11 mouse cellular contexts compared by ENCODE assay signal in genomic region chr7:99159446-99159845, GRCm38 (mm10).
"Had no signal": no experiment of that assay in that cellular context is flagged by ENCODE, and none has a peak within 500 bp of the region (broad histone marks: within the 10 kb centered on the region; RNA-seq: fewer than 3 reads in every experiment).

No protein-coding gene starts in this region.

- H3K27me3 ChIP-seq: limb, embryonic 13.5 days; liver, embryonic 13.5 days; midbrain, embryonic 13.5 days had no signal

- H3K27ac ChIP-seq: kidney, postnatal 0 days; layer of hippocampus, adult 2 months; limb, embryonic 13.5 days; liver, embryonic 13.5 days; midbrain, embryonic 13.5 days had no signal

- H3K4me2 ChIP-seq: limb, embryonic 13.5 days; liver, embryonic 13.5 days; midbrain, embryonic 13.5 days had no signal

- DNase-seq: kidney, adult 9 months; kidney, postnatal 4 days; left cerebral cortex, postnatal 4 days; liver, embryonic 13.5 days; lung, adult 18-20 months; right cerebral cortex, postnatal 14 days; thymus, postnatal 36 days had no signal

- H3K9me3 ChIP-seq: limb, embryonic 13.5 days; liver, embryonic 13.5 days; midbrain, embryonic 13.5 days had no signal

- H3K4me3 ChIP-seq: layer of hippocampus, adult 2 months; limb, embryonic 13.5 days; liver, embryonic 13.5 days; midbrain, embryonic 13.5 days had no signal

- H3K36me3 ChIP-seq: limb, embryonic 13.5 days; midbrain, embryonic 13.5 days had no signal

- H3K9ac ChIP-seq: limb, embryonic 13.5 days; liver, embryonic 13.5 days; midbrain, embryonic 13.5 days had no signal

- ATAC-seq: midbrain, embryonic 13.5 days had no signal
